Mouse (Mus musculus) cortical plate, adult 2 months (tissue): ENCODE results near the gene C2.

Experiments used
- CTCF ChIP-seq: fragments of 200-500 bp; IDR thresholded peaks from 2 replicates; pipeline ENCODE4 v1.5.1; 2011; ENCODE audit warnings: mild to moderate bottlenecking, control low read depth, low read length; ENCODE audit not compliant: insufficient read depth; ENCODE audit errors: extremely low read depth
- POLR2A ChIP-seq: fragments of 200-500 bp; IDR thresholded peaks from 2 replicates; pipeline ENCODE4 v1.6.1; 2011; ENCODE audit warnings: mild to moderate bottlenecking, low read length, control low read depth; ENCODE audit not compliant: insufficient read depth; ENCODE audit errors: extremely low read depth

DNA sequence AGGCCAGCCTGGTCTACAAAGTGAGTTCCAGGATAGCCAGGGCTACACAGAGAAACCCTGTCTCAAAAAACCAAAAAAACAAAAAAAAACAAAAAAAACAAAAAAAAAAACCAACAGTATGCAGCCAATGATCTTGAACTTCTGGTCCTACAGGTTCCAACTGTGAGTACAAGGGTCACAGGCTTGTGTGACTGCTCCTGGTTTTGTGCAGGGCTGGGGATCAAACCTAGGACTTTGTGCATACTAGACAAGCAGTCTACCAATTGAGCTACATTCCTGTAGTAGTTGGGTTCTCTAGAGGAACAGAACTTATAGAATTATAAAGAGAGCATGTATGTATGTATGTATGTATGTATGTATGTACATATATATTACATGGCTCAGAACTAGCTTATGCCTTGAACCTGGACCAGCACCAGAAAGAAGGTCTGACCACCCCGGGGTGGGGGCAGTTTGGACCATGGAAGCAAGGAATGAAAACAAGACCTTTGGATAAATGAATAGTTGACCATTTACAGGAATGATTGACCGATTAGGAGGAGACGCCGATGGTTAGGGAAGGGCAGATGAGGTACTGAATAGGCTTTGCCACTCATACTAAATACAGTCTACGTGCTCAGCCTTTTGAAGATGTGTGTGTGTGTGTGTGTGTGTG, 48.5 kb upstream of the C2 start:
- TF ChIP-seq CTCF (no peak), POLR2A (no peak)
